Mouse (Mus musculus): ENCODE results near the gene Ctnnbl1.

The Ctnnbl1 gene

DNA sequence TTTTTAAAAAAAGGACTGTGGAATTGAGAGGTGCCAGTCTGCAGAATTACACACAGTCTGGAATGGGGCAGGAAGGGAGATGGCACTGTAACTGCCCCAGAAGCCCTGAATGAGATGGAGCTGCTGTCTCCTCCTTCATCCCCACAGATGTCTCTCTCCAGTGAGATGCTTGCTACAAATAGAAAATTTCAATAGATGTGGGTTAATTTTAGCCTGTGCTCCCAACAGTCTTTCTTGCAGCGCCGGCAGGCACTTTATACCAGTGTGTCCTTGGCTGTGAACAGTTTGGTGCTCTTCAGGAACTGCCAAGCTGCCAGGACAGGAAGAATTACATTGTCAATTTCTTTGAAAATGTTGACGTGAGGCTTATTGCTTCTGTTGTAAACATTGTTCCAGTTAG, 86.3 kb downstream of the Ctnnbl1 start:
- no peak for DNase-seq

DNA sequence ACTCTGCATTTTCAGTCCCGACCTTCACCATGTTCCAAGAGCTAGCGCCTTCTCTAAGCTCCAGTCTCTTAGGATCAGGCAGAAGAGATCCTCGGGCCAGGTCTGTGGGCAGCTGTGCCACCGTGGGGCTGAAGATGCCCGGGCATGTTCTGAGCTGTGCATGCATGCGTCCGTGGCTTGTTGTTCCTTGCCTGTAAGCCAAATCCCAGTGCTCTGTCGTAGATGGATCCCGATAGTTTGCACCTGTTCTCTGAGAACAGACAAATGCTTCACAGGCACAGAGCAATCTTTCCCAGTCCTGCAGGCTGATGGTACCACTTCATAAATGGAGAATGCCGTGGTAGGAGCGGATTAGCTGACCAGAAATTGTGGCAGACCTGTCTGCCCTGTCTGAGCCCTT, 87.0 kb downstream of the Ctnnbl1 start:
- no peak for DNase-seq

DNA sequence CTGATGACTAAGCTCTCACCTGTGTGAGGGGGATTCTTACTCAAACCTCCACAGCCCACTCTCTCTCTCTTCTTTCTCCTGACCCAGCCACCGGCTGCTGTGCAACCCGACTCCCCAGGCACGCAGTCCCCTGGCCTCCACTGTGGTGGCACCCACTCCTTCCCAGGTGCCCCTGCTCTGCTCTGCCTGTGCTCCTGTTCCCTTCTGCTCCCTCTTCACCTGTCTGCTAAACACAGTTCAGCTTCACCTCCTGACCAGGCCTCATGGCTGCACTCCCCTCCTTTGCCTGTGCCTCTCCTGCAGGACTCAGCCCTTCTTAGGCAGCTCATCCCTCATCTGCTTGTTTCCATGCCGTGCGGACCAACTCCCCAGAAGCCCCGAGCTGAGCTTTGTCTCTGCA, 92.9 kb downstream of the Ctnnbl1 start:
- no peak for DNase-seq

DNA sequence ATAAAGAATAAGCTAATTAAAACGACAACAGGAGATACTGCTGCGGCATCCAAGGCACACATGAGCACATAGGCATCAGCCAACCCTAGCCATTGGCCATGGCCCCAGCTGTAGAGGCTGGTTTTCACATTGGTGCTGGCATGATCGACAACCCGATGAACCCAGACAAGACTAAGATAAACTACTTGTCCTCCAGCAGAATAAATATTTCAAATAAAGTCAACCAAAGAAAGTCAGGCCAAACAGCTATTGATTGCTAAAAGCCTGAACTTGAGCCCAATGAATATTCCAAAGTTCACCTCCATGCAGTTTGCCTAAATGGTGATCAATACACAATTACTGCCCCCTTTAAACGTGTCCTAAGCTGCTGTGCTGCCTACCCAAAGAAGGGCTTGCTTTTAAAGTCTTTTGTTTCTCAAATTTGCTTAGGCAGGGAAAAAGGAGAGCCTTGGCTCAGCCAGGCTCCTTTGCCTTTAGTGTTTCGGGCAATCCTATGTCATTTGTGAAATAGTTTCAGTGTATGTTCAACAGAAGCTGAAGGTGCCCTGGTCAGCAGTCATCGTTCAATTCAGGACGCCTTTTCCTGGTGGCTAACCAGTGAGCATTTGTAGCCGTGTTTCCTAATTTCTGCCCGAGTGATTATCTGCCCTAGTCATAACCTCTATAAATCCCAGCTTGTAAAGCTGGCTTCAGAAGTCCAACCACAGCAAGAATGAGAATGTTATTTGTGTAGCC, 93.6 kb downstream of the Ctnnbl1 start:
- DNase-seq: no peak

DNA sequence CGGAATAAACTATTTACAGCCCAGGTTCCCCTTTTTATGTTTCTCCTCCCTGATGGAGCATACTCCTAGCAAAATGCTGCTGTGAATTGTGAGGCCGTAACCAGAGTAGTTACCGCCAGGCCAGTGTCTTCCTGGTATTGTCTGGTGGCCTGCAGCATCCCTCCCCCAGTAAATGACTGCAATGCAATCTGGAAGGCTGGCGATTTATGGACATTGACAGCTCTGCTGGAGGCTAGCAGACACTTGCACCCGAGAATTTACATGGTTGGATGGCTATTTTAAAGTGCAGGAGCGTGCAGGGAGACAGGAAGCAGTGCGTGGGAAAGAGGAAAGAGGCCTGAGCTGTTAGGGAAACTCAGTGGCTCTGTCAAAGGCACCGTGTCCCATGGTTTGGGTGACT, 99.8 kb downstream of the Ctnnbl1 start:
- no peak for DNase-seq

DNA sequence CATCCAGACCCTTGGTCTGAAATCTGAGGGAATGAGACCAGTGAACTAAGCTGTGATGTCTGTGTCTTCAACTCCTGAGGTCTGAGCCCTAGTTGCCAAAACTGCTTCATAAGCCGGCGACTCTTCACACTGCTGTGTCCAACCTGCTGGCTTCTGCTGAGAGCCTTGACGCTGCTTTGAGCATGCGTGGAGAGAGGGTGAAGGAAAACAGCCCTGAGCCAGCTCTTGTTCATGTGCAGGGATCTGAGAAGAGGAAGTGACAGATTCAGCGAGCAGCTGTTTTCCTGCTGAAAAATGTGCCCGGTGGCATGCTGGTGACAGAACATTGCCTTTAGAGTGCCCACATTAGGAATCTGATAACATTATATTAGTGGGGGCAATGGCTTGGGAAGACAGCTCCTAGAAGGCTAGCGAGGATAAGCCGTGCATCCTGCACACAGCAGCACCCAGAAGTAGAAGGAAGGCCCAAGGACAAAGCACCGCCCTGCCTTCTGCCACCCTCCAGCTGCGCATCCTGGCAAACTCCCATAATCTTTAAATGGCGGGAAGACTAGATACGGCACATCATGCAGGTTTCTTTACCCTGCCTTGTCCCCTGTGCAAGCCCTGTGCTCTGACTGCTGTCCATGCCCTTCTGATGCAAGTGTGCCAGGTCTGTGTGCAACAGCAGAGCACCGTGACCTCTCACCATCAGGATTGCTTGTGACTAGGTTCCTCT, 101.2 kb downstream of the Ctnnbl1 start:
- no peak for DNase-seq

DNA sequence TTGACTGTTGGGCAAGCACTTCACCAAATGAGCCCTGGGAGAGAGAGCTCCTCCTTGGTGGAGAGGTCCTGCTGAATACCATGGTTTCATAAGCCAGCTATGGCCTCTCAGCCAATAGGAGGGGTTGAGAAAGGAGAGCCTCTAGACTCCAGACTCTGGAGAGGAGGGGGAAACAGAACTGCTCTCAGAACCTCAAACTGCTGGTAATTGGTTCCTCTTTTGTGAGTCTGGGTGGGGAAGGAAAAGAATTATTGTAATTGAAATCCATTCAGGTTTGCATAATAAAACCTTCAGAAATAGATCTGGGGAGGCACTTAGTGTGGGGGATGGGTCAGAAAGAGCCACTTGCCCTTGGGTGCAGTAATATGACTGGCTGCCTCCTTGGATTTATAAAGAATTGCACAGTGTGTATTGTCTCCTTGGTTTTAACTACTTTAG, 103.5 kb downstream of the Ctnnbl1 start:
- no peak for DNase-seq

DNA sequence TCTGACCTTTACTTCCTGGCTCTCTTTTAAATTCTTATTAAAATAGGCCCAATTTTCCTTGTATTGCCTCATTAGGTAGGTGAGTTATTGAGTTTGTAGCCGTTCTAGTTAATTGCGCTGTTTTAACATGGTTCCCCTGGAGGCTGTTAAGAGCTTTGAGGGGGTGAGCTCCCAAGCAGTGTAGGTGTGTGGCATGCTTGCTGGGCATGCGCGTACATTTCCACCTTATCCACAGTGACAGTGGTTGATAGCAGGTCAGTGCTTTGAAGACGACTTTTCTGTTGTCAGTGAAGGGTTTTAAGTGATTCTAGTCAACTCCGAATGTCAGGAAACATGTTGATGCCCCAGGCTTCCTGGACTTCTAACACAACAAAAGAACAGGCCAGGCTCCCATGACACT, 103.9 kb downstream of the Ctnnbl1 start:
- DNase-seq: no peak

DNA sequence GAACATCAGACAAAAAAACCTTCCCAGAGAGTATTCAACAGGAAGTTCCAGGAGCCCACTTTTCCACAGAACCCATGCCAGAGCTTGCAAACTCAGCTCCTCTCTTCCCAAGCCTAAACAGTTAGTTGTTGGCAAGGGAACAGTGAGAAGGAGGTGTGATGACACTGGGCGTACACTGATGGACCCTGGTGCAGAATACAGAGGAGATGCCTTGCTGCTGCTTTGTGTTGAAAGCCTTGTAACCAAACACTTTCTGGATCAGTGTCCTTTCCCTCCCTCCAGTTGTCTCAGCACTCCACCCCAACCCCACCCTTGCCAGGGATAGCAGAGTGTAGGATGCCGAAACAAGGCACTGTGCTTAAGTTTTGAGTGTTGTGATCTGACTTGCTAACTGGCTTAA, 107.5 kb downstream of the Ctnnbl1 start:
- no peak for DNase-seq

DNA sequence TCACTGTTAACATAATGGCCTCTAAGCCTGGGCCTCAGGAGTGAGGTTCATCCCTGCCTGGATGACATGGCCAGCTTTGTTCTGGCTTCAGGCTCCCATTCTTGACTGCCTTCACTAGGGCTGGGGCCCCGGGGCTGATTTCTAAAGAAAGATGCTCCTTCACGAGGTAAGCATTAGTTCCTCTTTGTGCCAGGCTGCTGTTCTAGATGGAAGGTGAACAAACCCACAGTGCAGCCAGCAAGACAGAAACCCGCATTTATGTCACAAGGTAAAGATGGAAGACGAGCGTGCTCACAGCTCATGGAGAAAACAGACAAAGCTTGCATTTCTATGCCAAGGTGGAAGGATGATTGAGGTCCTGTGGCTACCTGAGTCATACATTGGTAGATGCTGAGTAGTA, 108.6 kb downstream of the Ctnnbl1 start:
- no peak for DNase-seq

DNA sequence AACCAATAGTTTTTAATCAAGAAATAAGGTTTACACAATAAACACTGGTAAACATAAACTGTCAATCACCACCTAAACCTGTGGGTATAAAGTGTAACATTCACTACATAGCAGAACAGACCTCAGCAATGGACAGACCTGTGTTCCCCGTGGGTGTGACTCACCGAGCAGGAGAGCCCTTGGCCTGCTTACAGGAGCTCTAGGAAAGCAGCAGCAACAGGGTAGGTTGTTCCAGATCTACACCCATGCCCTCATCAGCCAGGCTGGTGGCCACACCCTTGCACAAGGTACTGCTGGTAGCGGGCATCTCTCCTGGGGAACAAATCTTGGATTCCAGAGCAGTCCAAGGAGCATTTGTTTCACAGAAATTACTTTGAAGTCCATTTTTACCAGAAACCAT, 115.9 kb downstream of the Ctnnbl1 start:
- no peak for DNase-seq

DNA sequence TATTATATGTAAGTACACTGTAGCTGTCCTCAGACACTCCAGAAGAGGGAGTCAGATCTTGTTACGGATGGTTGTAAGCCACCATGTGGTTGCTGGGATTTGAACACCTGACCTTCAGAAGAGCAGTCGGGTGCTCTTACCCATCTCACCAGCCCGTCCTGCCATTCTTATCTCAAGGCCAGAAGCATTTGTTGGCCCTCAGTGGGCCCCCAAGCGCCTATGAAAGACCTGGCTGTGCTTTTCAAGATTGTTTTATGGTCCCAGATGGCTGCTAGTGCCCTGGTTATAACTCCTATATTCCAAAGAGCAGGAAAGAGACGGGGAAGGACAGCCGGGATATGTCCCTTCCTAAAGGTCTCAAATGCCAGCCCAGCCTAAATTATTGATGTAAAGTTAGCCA, 118.6 kb downstream of the Ctnnbl1 start:
- DNase-seq: no peak

DNA sequence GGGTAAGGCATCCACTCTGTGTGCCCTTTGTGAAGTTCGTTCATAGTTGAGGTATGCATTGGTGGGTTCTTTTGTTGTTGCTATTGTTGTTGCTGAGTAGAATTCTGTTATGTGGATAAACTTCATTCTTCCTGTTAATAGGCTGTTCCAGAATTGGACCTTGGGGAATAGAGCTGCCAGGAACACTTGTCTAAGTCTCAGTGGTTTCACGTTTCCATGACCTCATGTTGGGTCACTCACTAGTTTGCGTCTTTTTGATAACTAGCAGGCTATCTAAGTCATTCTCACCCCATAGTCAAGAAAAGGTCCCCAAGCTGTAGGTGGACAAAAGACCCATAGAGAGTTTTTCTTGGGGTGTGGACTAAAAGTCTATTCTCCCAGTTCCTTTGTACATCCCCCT, 120.3 kb downstream of the Ctnnbl1 start:
- no peak for DNase-seq

DNA sequence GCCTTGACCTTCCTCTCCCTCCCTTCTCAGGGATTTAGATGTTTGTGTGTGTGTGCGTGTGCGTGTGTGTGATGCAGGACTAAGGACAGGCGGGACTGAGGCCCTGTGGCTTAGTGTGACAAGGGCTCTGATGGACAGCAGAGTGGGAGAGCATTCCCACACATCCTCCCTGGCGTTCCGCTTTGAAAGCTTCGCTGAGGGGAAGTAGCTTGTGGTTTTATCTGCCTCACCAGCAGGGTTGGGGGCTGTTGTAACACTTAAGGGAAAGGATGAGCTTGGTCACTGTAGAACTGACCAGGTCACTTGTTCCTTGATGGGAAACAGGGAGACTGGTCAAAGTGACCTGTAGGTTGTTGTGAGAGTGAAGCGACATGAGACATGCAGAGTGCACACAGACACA, 121.1 kb downstream of the Ctnnbl1 start:
- no peak for DNase-seq

DNA sequence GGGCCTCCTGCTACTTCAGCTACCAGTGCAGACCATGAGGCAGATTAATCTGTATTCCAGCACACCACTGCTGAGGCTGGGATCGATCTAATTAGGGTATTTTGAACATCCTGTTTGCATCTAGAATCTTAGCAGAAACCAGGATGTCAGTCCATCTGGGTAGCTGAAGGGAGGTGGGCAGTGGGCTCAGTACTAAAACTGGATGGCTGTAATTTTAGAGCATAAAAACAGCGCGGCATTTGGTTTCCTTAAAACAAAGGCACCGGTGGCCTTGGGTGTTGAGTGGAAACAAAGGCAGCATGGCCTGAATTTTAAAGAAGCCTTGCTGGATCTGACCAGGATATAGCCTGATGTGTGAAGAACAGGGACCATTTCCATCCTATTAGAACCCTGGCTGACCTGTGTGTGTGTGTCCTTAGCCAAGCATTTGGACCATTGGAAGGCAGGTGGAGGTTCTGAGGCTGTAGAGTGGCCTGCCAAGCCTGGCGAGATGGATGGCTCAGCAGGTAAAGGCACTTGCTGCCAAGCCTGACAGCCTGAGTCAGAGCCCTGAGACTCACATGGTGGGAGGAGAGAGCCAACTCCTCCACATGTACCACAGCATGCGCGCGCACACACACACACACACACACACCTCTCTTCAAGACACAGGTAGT, 122.0 kb downstream of the Ctnnbl1 start:
- DNase-seq: peak; percentile 96

DNA sequence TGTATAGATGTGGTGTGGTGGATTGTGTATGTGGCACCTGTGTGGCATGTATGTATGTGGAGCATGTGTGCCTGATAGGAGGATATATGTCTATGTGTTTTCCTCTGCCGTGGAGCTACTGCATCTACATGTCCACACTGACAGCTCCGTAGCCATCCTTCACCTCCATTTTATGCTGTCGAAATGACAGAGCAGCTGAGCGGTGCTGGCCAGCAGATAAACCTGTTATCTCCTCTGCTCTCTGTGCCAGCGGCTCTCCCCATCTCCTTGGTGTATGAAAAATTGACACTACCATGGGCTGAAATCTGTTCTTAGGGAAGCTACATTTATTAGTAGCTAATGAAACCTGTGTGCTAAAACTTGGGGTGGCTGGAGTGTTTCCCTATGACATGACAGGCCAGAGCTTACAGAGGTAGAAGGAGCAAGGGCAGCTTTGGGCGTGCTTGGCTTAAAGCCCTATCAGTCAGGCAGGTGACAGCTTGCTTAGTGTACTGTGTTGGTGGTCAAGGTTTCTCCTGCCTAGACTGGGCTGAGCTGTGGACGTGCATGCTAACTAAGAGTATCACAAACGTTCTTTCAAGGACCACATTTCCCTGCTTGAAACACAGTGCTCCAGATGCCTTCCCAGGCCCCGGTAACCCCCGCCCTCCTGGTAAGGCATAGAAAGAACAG, 124.2 kb downstream of the Ctnnbl1 start:
- no peak for DNase-seq

DNA sequence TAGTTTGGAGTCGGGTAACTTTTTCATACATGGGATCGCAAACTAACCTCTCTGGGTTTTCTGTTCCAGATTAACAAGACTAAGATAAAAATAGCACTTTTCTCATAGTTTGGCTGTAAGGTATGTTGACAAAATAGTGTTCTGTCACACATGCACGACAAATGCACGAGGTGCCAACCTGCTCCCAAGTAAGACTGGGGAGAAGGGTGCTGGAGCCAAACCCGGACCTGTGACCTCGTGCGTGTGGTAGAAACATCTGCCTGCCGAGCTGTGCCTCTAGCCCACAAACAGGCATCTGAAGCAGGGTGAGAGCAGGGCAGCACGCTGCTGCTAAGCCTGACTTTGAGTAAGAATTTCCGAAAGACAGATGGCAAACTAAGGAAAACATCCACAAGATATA, 125.1 kb downstream of the Ctnnbl1 start:
- no peak for DNase-seq

DNA sequence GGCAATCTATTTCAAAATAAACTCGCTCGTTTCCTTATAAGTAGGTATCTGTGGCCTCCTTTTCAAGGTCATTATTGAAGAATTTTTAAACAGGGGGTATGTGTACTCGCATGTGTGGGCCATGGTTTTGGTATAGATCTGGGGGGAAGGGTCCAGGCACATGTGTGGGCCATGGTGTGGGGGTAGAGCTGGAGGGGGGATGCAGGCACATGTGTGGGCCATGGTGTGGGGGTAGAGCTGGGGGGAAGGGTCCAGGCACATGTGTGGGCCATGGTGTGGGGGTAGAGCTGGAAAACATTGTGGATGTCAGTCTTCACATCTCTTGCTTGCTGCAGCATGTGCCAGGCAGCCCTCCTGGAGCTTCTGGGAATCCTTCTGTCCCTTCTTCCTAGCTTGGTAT, 129.9 kb downstream of the Ctnnbl1 start:
- DNase-seq: no peak

DNA sequence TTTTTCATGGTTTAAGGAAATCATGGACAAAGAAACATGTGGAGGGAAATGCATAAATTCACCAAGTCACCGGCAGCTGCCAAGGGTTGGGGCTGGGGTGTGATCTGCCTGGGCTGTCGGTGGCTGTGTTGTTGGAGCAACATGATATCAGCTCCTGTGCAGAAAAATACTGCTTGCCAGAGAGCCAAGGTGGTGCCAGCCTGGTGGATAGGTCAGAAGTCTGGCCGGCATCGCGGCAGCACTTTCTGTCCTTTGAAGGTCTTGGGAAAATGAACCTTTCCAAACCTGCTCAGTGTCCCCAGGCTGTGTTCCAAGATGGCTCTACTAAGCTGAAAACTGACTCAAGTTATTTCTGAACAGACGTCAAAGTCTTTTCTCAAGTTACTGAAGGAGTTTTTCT, 133.0 kb downstream of the Ctnnbl1 start:
- DNase-seq: no peak

DNA sequence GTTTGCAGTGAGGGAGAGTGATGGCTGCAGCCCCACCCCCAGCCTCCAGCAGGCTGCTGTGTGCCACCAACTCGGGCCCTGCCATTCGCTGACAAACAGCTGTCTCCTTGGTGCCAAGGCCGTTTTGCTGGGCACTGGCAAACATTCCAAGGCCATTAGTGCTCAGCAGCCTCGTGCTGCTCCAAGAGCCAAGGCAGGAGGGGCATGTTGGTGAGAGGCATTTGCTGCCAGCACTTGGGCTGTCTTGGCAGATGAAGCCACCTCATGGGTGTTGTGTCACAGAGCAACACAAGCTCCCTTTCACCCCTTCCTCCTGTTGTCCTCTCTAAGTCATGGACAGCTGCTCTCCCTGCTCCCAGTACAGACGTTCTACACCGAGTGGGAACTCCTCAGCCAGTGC, 136.0 kb downstream of the Ctnnbl1 start:
- peak; percentile 51 for DNase-seq

DNA sequence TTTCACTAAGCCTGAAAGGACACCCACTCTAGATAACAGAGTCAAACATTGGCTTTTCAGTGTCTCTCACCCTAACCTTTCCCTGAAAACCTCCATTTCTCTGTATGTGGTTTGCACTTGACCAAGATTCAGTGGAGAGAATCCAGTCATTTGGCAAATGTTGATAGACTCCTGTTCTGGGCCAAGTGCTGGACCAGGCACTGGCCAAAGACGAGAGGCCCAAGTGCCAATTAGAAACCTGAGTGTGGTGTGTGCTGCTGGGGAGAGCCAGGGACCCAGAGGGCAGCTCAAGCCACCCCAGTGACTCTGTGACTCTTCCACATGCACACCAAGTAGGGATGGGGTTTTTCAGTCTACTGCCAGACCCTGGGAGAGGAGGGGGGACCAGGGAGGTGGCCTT, 136.5 kb downstream of the Ctnnbl1 start:
- no peak for DNase-seq

DNA sequence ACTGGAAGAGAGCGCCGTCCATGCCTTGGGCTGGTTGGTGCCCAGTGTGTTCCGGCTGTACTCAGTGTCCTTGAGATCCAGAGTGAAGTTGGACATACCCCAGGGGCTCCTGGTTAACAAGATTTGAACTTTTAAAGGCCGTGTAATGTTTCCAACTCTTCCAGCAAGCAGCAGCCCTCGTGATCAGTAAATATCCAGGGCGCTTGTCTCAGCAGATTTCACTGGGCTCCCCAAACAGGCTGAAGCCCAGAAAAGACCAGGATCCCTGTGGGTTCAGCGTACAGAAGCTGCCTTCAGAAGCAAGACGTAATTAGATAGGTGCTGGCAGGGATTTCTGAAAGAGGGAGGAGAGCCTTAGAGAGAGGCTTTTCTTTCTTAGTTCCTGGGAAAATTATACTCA, 137.9 kb downstream of the Ctnnbl1 start:
- DNase-seq: no peak

DNA sequence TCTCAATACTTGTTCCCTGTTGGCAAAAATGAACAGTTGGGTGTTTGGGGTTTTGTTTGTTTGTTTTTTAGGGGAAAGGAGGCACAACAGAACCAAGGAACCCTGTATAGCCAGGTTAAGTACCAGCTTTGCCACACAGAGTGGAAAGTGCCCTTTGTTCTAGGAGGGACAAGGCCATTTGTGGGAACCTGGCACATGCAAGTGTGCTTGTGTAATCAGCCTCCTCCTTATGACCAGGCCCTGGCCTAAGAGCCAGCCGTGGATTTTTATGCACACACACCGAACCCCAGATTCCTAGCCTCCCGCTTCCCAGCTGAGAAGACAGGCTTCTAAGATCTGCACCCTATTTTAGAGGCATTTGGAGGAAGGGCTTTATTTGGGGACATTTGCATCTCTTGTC, 140.2 kb downstream of the Ctnnbl1 start:
- DNase-seq: no peak

DNA sequence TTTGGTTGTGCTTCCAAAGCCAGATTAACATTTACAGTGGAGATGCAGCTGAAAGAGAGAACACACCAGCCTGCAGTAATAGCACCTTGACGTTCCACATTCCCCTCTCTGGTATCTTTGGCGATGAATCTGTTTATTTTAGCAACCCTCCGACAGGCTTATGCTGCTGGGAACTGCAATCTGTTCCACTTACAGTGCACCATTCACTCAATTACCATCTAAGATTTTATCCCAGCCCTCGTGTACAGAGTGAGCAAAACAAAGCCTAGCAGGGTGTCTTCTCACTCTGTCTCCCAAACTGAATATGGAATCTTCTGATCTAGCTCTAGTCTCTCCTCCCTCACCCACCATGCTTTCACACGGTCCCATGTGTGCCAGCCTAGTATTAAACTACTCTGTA, 140.8 kb downstream of the Ctnnbl1 start:
- DNase-seq: no peak

Data from cerebellum, adult 9-11 months (tissue).